Mouse (Mus musculus) neural tube, embryonic 14.5 days (tissue): ENCODE measurements around the gene Tnpo1. TPM values are rescaled to one million over a fixed set of nuclear protein-coding genes. Genes with fewer than 3 reads are reported as not detected.

Experiments
- ATAC-seq: fragments of 200-750 bp; cut with Nextera tagmentation; 2 replicates; pipeline ENCODE4 v1.8.0; 2017; ENCODE audit warnings: low read depth, mild to moderate bottlenecking, moderate TSS enrichment, moderate library complexity
- H3K27ac ChIP-seq: fragments of 300-500 bp; sonication (generic); 2 replicates; pipeline ENCODE4 v1.5.1; 2014; ENCODE audit warnings: low read depth, mild to moderate bottlenecking, control low read depth, low read length, moderate library complexity, mixed read lengths
- H3K27me3 ChIP-seq: fragments of 300-500 bp; sonication (generic); 2 replicates; pipeline ENCODE4 v1.6.1; 2014; ENCODE audit warnings: low read length; ENCODE audit not compliant: control insufficient read depth, insufficient read depth
- H3K36me3 ChIP-seq: fragments of 300-500 bp; sonication (generic); 2 replicates; pipeline ENCODE4 v1.6.1; 2014; ENCODE audit warnings: low read length, mixed read lengths; ENCODE audit not compliant: control insufficient read depth, insufficient read depth
- H3K4me1 ChIP-seq: fragments of 300-500 bp; sonication (generic); 2 replicates; pipeline ENCODE4 v1.6.1; 2014; ENCODE audit warnings: low read length; ENCODE audit not compliant: control insufficient read depth, insufficient read depth
- H3K4me2 ChIP-seq: fragments of 300-500 bp; sonication (generic); 2 replicates; pipeline ENCODE4 v1.6.1; 2014; ENCODE audit warnings: mild to moderate bottlenecking, low read depth, low read length, control low read depth
- H3K4me3 ChIP-seq: fragments of 300-500 bp; sonication (generic); 2 replicates; pipeline ENCODE4 v1.5.1; 2014; ENCODE audit warnings: low read depth, low read length, control low read depth, mixed read lengths
- H3K9ac ChIP-seq: fragments of 300-500 bp; sonication (generic); replicated peaks from 2 replicates; pipeline ENCODE4 v1.6.1; 2014; ENCODE audit warnings: low read depth, mild to moderate bottlenecking, control low read depth, low read length, mixed read lengths
- H3K9me3 ChIP-seq: fragments of 300-500 bp; sonication (generic); 2 replicates; pipeline ENCODE4 v1.6.1; 2016; ENCODE audit warnings: low read length; ENCODE audit not compliant: control insufficient read depth
- WGBS: fragments of 180-500 bp; shearing (Covaris S2); extraction: QIAGEN DNeasy Blood & Tissue Kit; methylation state at CpG from one replicate; pipeline ENCODE4 v1.1.7; 2014; 5-methylcytosine and 5-hydroxymethylcytosine counted together
- polyA plus RNA-seq: library from polyadenylated mRNA; unstranded; fragments of >200 nt; fragmentation: Nextera tagmentation; extraction: Ambion mirVana; gene quantifications from 2 replicates; pipeline ENCODE4 v1.2.1, GENCODE M21; 2014

Gene Tnpo1
- polyA plus RNA-seq, 1 experiment from 2014 or later, result 63.9 TPM

DNA sequence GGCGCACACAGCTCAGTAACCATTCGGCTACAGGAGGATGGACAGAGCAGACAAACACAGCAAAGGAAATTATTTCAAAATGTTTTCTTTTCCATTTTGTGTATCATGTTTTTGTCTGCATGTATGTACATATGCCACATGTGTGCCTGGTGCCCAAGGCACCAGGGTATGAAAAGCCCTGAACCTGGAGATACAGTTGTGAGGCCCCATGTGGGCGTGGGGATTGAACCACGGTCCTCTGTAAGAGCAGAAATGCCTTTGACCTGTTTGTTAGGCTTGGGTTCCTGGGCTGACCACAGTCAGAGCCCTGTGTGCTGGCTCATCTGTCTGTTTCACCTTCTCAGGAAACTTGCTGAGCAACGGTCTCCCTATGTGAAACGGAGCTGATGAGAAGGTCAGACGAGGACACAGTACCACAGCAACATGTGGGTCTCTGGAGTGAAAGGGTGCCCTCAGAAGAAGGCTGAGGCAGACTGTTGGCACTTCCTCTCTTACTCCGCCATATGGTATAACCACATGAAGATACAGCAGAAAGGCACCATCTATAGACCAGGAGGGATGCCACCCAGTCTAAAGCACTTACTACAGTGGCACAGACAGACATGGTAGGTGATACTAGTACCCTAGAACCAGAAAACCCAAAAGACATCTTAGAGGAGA, 23.7 kb downstream of the Tnpo1 start:
- ATAC-seq, result peak; percentile 46; the same call in 1 of the 2 replicates

DNA sequence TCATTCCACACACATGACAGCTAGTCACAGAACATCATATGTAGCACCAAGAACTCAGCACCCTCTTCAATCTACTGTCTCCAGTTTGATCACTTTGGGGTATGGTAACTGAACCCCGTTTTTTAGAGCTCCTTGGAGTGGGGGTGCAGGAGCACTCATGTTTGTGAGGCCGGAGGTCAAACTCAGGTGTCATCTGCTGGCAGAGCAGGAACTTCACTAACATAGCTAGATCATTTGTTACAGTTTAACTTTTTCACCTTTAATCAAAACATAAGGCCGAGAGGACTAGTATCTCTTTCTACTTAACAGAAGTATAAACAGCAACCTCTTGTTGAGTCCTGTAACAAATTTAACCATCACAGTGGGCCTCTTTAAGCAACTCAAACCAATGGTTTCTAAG, 26.6 kb downstream of the Tnpo1 start:
- Histone ChIP-seq H3K27me3 (no peaks in the 10 kb centered on the region), H3K36me3 (no peaks in the 10 kb centered on the region), H3K4me2 (no peak overlapping the region), H3K4me1 (no peaks in the 10 kb centered on the region), H3K4me3 (no peak overlapping the region), H3K9me3 (no peaks in the 10 kb centered on the region), H3K9ac (no peak overlapping the region), H3K27ac (no peak overlapping the region)
- WGBS, result 96% methylated on average over 3 of the region's 3 CpGs
- ATAC-seq, result no peak

More for the DNA sequence above, 23.7 kb downstream of the Tnpo1 start:
- H3K4me3 ChIP-seq, result no peak overlapping the region
- no peaks in the 10 kb centered on the region for H3K36me3 ChIP-seq
- H3K27me3 ChIP-seq, result no peaks in the 10 kb centered on the region
- H3K4me1 ChIP-seq, result no peaks in the 10 kb centered on the region
- H3K9me3 ChIP-seq, result no peaks in the 10 kb centered on the region
- no peak overlapping the region for H3K27ac ChIP-seq
- H3K4me2 ChIP-seq, result no peak overlapping the region
- 96% methylated on average over 8 of the region's 8 CpGs for WGBS
- H3K9ac ChIP-seq, result no peak overlapping the region

DNA sequence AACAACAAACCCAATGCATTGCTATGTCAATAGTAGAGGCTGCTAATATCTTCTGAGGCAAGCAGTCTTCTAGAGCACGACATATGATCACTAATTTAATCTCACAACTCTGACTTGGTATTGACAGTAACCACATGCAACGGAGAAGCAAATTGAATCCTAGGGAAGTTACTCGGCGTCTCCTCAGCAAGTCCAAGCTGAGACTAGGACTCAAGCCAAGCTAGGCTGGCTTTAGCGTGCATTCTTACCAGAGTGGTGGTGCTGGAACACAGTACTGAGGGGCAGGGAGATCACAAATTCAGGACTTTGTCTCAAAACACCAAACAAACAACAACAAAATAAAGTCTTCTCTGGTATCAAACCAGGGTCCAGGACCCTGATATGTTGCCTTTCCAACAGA, 28.6 kb downstream of the Tnpo1 start:
- no peak overlapping the region for H3K4me3 ChIP-seq
- H3K27ac ChIP-seq, result no peak overlapping the region
- WGBS, result 87% methylated on average over 5 of the region's 5 CpGs
- no peaks in the 10 kb centered on the region for H3K27me3 ChIP-seq
- H3K4me1 ChIP-seq, result 0 out of 2 replicates have a peak, but pooled peaks cover 6% of the 10 kb centered on the region
- no peak for ATAC-seq
- H3K4me2 ChIP-seq, result no peak overlapping the region
- H3K9me3 ChIP-seq, result no peaks in the 10 kb centered on the region
- H3K36me3 ChIP-seq, result no peaks in the 10 kb centered on the region
- no peak overlapping the region for H3K9ac ChIP-seq

DNA sequence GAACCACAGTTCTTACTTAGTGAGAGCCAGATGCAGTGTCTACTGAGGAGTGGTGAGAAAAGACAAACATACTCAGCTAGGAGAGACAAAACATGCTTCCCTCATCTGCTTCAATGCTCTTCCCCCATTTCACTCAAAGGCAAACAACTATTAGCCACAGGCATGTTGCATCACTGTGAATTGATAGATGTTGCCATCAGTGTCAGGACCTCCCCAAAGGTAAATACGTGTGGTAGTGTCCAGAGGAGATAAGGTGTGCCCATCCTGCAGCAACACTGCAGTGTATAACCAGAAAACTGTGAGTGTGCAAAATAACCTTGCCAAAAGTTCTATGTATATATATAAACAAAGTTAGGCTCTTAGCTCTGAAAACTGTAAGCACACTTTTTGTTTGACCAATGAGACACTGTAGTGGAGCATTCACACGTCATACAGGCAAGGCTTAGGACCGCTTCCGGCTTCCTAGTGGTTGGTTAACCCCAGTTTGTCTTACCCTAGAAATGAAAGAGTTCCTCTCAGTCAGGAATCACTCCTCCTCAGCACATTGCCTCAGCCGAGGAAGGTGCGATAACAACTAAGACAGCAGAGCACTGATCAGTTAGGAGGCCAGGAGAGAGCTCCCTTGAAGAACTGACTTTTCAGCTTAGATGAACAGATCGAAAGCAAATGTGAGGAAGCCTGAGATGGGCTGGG, 29.6 kb downstream of the Tnpo1 start:
- peaks cover 12% of the 10 kb centered on the region for H3K4me1 ChIP-seq
- H3K27ac ChIP-seq, result no peak overlapping the region
- no peak overlapping the region for H3K9ac ChIP-seq
- ATAC-seq, result no peak
- WGBS, result 86% methylated on average over 7 of the region's 7 CpGs
- no peak overlapping the region for H3K4me2 ChIP-seq
- no peaks in the 10 kb centered on the region for H3K27me3 ChIP-seq
- no peak overlapping the region for H3K4me3 ChIP-seq
- H3K36me3 ChIP-seq, result no peaks in the 10 kb centered on the region
- no peaks in the 10 kb centered on the region for H3K9me3 ChIP-seq

DNA sequence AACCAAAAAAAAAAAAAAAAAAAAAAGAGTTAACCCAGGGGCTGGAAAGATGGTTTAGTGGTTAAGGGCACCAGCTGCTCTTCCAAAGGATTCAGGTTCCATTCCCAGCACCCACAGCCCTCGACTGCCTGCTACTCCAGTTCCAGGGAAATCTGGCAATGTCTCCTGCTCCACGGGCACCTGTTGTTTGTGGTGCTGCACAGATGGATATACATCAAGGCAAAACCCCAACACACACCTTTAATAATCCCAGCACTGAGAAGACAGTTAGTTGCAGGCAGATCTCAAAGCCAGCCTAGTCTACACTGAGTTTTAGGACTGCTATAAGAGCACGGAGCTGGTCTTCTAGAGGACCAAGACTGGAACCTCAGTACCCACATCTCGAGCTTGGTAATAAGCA, 30.2 kb downstream of the Tnpo1 start:
- no peak overlapping the region for H3K4me3 ChIP-seq
- no peaks in the 10 kb centered on the region for H3K9me3 ChIP-seq
- peaks cover 18% of the 10 kb centered on the region for H3K4me1 ChIP-seq
- ATAC-seq, result no peak
- H3K36me3 ChIP-seq, result no peaks in the 10 kb centered on the region
- H3K27me3 ChIP-seq, result no peaks in the 10 kb centered on the region
- no peak overlapping the region for H3K27ac ChIP-seq
- no peak overlapping the region for H3K4me2 ChIP-seq
- H3K9ac ChIP-seq, result no peak overlapping the region
- 88% methylated on average over 4 of the region's 4 CpGs for WGBS

DNA sequence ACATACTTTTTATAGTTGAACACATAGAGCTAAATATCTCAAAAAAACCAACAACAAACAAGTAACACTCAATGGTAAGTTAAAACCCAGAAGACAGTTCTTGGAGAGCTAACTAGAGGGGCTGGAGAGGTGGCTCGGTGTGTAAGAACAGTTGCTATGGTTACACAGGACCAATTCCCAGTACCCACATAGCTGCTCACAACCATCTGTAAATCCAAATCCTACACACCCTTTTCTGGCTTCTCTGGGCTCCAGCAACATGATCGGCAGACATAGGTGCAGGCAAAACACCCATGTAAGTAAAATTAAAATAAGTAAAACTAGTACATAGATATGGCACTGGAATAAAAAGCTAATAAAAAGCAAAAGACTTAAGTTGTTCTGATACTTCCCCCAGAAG, 31.3 kb downstream of the Tnpo1 start:
- no peak overlapping the region for H3K4me3 ChIP-seq
- H3K27me3 ChIP-seq, result no peaks in the 10 kb centered on the region
- WGBS, result 38% methylated on average over 2 of the region's 2 CpGs
- no peaks in the 10 kb centered on the region for H3K9me3 ChIP-seq
- no peak overlapping the region for H3K27ac ChIP-seq
- peaks cover 24% of the 10 kb centered on the region for H3K4me1 ChIP-seq
- H3K4me2 ChIP-seq, result no peak overlapping the region
- no peak for ATAC-seq
- H3K36me3 ChIP-seq, result no peaks in the 10 kb centered on the region
- no peak overlapping the region for H3K9ac ChIP-seq

DNA sequence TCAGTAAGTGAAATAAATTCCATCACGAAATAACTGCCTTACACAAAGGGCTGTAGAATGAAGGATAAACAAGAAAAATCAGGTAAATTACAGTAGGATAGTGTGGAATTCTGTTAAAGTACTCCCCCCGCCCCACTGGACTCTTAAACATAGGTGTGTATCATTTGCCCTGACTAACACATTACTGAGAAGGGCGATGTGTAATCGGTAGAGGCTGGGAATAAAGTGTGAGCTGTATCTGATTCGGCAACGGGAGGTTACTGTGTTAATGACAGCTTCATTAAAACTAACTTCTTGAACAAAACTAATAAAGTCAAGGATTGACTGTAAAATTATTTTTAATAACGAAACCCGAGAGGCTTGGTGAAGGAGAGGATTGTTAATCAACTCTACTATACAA, 34.7 kb downstream of the Tnpo1 start:
- 21% methylated on average over 8 of the region's 8 CpGs for WGBS
- H3K4me2 ChIP-seq, result peak overlapping the region; percentile 78
- no peak overlapping the region for H3K9ac ChIP-seq
- H3K4me3 ChIP-seq, result peak overlapping the region; percentile 67; the same call in 1 of the 2 replicates
- H3K4me1 ChIP-seq, result peaks cover 33% of the 10 kb centered on the region
- H3K27me3 ChIP-seq, result no peaks in the 10 kb centered on the region
- peaks cover 4% of the 10 kb centered on the region; the same call in 1 of the 2 replicates for H3K36me3 ChIP-seq
- H3K9me3 ChIP-seq, result no peaks in the 10 kb centered on the region
- H3K27ac ChIP-seq, result no peak overlapping the region
- ATAC-seq, result no peak

DNA sequence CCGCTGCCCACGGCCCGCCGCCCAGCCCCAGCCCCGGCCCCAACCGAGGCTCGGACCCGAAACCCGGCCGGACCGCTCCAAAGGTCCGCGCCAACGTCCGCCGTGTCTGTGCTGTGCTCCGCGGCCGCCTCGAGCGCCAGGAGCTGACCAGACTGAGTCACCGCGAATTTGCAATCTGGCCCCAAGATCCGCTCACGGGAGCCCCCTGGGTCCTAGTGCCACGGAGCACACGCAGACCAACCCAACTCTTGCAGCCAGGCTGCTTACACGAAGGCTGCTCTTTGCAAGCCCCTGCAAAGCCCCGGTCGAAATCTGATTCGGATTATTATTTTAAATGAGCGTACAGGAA, 35.3 kb downstream of the Tnpo1 start:
- H3K4me2 ChIP-seq, result peak overlapping the region; percentile 78
- under 1% methylated on average over 31 of the region's 32 CpGs for WGBS
- H3K9me3 ChIP-seq, result no peaks in the 10 kb centered on the region
- H3K4me1 ChIP-seq, result peaks cover 33% of the 10 kb centered on the region
- H3K27ac ChIP-seq, result peak overlapping the region; percentile 86
- H3K4me3 ChIP-seq, result peak overlapping the region; percentile 67
- peak; percentile 86 for ATAC-seq
- H3K9ac ChIP-seq, result peak overlapping the region; percentile 68
- peaks cover 4% of the 10 kb centered on the region; the same call in 1 of the 2 replicates for H3K36me3 ChIP-seq
- H3K27me3 ChIP-seq, result no peaks in the 10 kb centered on the region

DNA sequence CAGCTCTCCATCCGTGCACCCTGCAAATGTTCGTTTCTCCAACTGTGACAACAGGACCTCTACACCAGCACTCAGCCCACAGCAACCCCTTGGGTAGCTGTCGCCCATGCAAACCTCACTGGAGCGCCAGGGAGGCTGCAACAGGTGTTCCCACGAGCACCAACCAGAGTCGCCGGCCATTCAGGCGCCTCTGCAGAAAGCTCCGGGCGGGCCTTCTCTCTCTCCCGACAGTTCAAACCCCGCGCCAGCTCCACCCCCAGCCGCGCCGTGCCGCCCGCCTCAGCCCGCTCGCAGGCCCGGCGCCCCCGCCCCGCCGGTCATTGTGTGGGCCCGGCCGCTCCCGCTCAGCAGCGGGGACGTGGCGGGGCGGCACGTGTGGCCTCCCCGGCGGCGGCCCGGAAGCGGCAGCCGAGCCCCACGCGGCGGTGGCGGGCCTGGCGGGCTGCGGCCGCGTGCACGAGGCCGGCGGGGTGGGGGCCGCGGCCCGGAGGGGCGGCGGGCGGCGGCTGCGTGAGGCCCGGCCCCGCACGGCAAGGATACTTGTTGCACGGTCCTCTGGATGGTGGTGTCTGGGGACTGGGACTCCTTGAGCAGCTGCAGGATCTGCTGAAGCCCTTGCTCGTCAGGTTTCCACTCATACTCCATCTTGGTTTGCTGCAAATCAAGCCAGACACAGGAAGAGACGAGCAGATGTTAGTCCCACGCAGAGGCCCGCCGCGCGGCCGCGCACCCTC, 35.9 kb downstream of the Tnpo1 start:
- under 1% methylated on average over 52 of the region's 71 CpGs for WGBS
- peak overlapping the region; percentile 68 for H3K9ac ChIP-seq
- no peaks in the 10 kb centered on the region for H3K9me3 ChIP-seq
- peaks cover 33% of the 10 kb centered on the region for H3K4me1 ChIP-seq
- no peaks in the 10 kb centered on the region for H3K27me3 ChIP-seq
- H3K27ac ChIP-seq, result peak overlapping the region; percentile 86
- H3K4me2 ChIP-seq, result peak overlapping the region; percentile 78
- ATAC-seq, result peak; percentile 72
- H3K4me3 ChIP-seq, result peak overlapping the region; percentile 67
- peaks cover 8% of the 10 kb centered on the region; the same call in 1 of the 2 replicates for H3K36me3 ChIP-seq
